Mouse (Mus musculus): ENCODE measurements at regions not wholly inside any gene's neighbourhood (a gene's known extent, or its start where the extent isn't known, plus 50 kb on each side); places are given as distances from the start of the nearest gene placed in this dataset.

GRCm38 (mm10) chr8:67328439-67328838, 195.2 kb upstream of the Nat3 start:
- H3K4me2 ChIP-seq, result no peak overlapping the region
- no peaks in the 10 kb centered on the region for H3K4me1 ChIP-seq (replicated peaks)
- no peaks in the 10 kb centered on the region for H3K27me3 ChIP-seq
- H3K27ac ChIP-seq, result no peak overlapping the region
- no peaks in the 10 kb centered on the region for H3K9me3 ChIP-seq
- no peaks in the 10 kb centered on the region for H3K36me3 ChIP-seq
- H3K4me3 ChIP-seq (replicated peaks), result no peak overlapping the region
- ATAC-seq (ENCODE audit: insufficient number of reproducible peaks, insufficient read depth, low FRiP score, low TSS enrichment, low read depth), result no peak
- no peak overlapping the region for H3K9ac ChIP-seq (replicated peaks)
- WGBS, result 77% methylated on average over 2 of the region's 2 CpGs

- 91% methylated on average over 1 of the region's 1 CpGs for WGBS
- Histone ChIP-seq H3K27ac (no peak overlapping the region), H3K9me3 (peaks cover 19% of the 10 kb centered on the region; the same call in 1 of the 2 replicates), H3K27me3 (no peaks in the 10 kb centered on the region), H3K9ac (replicated peaks) (no peak overlapping the region), H3K4me1 (replicated peaks) (no peaks in the 10 kb centered on the region), H3K4me2 (no peak overlapping the region), H3K4me3 (replicated peaks) (no peak overlapping the region), H3K36me3 (no peaks in the 10 kb centered on the region)
- no peak for ATAC-seq (ENCODE audit: insufficient number of reproducible peaks, insufficient read depth, low FRiP score, low TSS enrichment, low read depth)
These were observed 146.6 kb upstream of the Nat3 start for GRCm38 (mm10) chr8:67377061-67377460.

- Histone ChIP-seq H3K36me3 (no peaks in the 10 kb centered on the region), H3K4me3 (replicated peaks) (no peak overlapping the region), H3K4me1 (replicated peaks) (no peaks in the 10 kb centered on the region), H3K9ac (replicated peaks) (no peak overlapping the region), H3K27me3 (no peaks in the 10 kb centered on the region), H3K9me3 (no peaks in the 10 kb centered on the region), H3K27ac (no peak overlapping the region), H3K4me2 (no peak overlapping the region)
- 43% methylated on average over 10 of the region's 10 CpGs for WGBS
- ATAC-seq (ENCODE audit: insufficient number of reproducible peaks, insufficient read depth, low FRiP score, low TSS enrichment, low read depth), result 0 out of 2 replicates have a peak, but pooled peaks have one; percentile 31
These were observed 117.7 kb upstream of the Nat3 start for GRCm38 (mm10) chr8:67405947-67406346.

GRCm38 (mm10) chr8:67414826-67415225, 108.8 kb upstream of the Nat3 start:
- Histone ChIP-seq H3K27me3 (no peaks in the 10 kb centered on the region), H3K9me3 (0 out of 2 replicates have a peak, but pooled peaks cover 3% of the 10 kb centered on the region), H3K4me3 (replicated peaks) (no peak overlapping the region), H3K9ac (replicated peaks) (no peak overlapping the region), H3K4me2 (no peak overlapping the region), H3K4me1 (replicated peaks) (no peaks in the 10 kb centered on the region), H3K27ac (no peak overlapping the region), H3K36me3 (no peaks in the 10 kb centered on the region)
- no peak for ATAC-seq (ENCODE audit: insufficient number of reproducible peaks, insufficient read depth, low FRiP score, low TSS enrichment, low read depth)

- Histone ChIP-seq H3K36me3 (no peaks in the 10 kb centered on the region), H3K27me3 (no peaks in the 10 kb centered on the region), H3K4me3 (replicated peaks) (no peak overlapping the region), H3K27ac (no peak overlapping the region), H3K4me1 (replicated peaks) (no peaks in the 10 kb centered on the region), H3K4me2 (no peak overlapping the region), H3K9ac (replicated peaks) (no peak overlapping the region), H3K9me3 (no peaks in the 10 kb centered on the region)
- 86% methylated on average over 2 of the region's 2 CpGs for WGBS
- ATAC-seq (ENCODE audit: insufficient number of reproducible peaks, insufficient read depth, low FRiP score, low TSS enrichment, low read depth), result no peak
These were observed 101.1 kb upstream of the Nat3 start for GRCm38 (mm10) chr8:67422521-67422920.
